Mouse (Mus musculus): ENCODE data around the gene Ntn4.
A peak's percentile ranks its signal among the peaks of the same experiment; 100 is the strongest.

Gene Ntn4

GRCm38 (mm10) chr10:93736114-93736645, 95.7 kb downstream of the Ntn4 start:
- peak; percentile 15 for DNase-seq

GRCm38 (mm10) chr10:93737080-93737479, 96.6 kb downstream of the Ntn4 start:
- DNase-seq = no peak

- DNase-seq = peak; percentile 35
Observed at GRCm38 (mm10) chr10:93741446-93742096, 101.1 kb downstream of the Ntn4 start.

- no peak for DNase-seq
Observed at GRCm38 (mm10) chr10:93742097-93742446, 101.6 kb downstream of the Ntn4 start.

GRCm38 (mm10) chr10:93742598-93742997, 102.1 kb downstream of the Ntn4 start:
- DNase-seq = no peak

- no peak for DNase-seq
Observed at GRCm38 (mm10) chr10:93749267-93750192, 109.0 kb downstream of the Ntn4 start.

GRCm38 (mm10) chr10:93751302-93751701, 110.8 kb downstream of the Ntn4 start:
- no peak for DNase-seq

- DNase-seq = no peak
Observed at GRCm38 (mm10) chr10:93753711-93754391, 113.4 kb downstream of the Ntn4 start.

- DNase-seq = no peak
Observed at GRCm38 (mm10) chr10:93756211-93756610, 115.7 kb downstream of the Ntn4 start.

GRCm38 (mm10) chr10:93759644-93760043, 119.2 kb downstream of the Ntn4 start:
- DNase-seq = peak; percentile 69

GRCm38 (mm10) chr10:93760429-93760828, 119.9 kb downstream of the Ntn4 start:
- peak; percentile 25 for DNase-seq

GRCm38 (mm10) chr10:93763074-93763473, 122.6 kb downstream of the Ntn4 start:
- no peak for DNase-seq

- DNase-seq = no peak
Observed at GRCm38 (mm10) chr10:93766221-93766620, 125.7 kb downstream of the Ntn4 start.

GRCm38 (mm10) chr10:93767245-93767644, 126.8 kb downstream of the Ntn4 start:
- no peak for DNase-seq

GRCm38 (mm10) chr10:93768222-93768621, 127.7 kb downstream of the Ntn4 start:
- no peak for DNase-seq

- DNase-seq = peak; percentile 81
Observed at GRCm38 (mm10) chr10:93771931-93772465, 131.5 kb downstream of the Ntn4 start.

GRCm38 (mm10) chr10:93772492-93772891, 132.0 kb downstream of the Ntn4 start:
- DNase-seq = no peak

- DNase-seq = no peak
Observed at GRCm38 (mm10) chr10:93776731-93777151, 136.3 kb downstream of the Ntn4 start.

- DNase-seq = no peak
Observed at GRCm38 (mm10) chr10:93777372-93777771, 136.9 kb downstream of the Ntn4 start.

- DNase-seq = no peak
Observed at GRCm38 (mm10) chr10:93783216-93784013, 142.9 kb downstream of the Ntn4 start.

Data from layer of hippocampus, adult 9-11 months (tissue).